Mouse (Mus musculus): Measurements from ENCODE around the gene Shank3. TPM values are rescaled to one million over a fixed set of nuclear protein-coding genes. Genes with fewer than 3 reads are reported as not detected.
A peak's percentile ranks its signal among the peaks of the same experiment; 100 is the strongest.

Shank3 gene
- polyA plus RNA-seq, 1 experiment from 2014 or later = 3.2 TPM

- no peaks in the 10 kb centered on the region for H3K9me3 ChIP-seq
- no peak overlapping the region for H3K27ac ChIP-seq
- H3K36me3 ChIP-seq = peaks cover 13% of the 10 kb centered on the region
- peaks cover 25% of the 10 kb centered on the region for H3K4me1 ChIP-seq (replicated peaks)
- H3K9ac ChIP-seq (replicated peaks) = no peak overlapping the region
- peak overlapping the region; percentile 56 for H3K4me2 ChIP-seq
- peaks cover 56% of the 10 kb centered on the region for H3K27me3 ChIP-seq
- 0 out of 2 replicates have a peak overlapping the region, but pooled peaks have one; percentile 15 for H3K4me3 ChIP-seq (replicated peaks)
- ATAC-seq (ENCODE audit: insufficient number of reproducible peaks, insufficient read depth, low FRiP score, low TSS enrichment, low read depth) = no peak; the same call in 1 of the 2 replicates
- 26% methylated on average over 23 of the region's 23 CpGs for WGBS
These were observed 57.2 kb downstream of the Shank3 start for GRCm38 (mm10) chr15:89556401-89557178.

GRCm38 (mm10) chr15:89557179-89557995, 58.0 kb downstream of the Shank3 start:
- WGBS = 7% methylated on average over 40 of the region's 40 CpGs
- Histone ChIP-seq H3K9ac (replicated peaks) (peak overlapping the region; percentile 42; the same call in 1 of the 2 replicates), H3K27me3 (peaks cover 56% of the 10 kb centered on the region)

DNA sequence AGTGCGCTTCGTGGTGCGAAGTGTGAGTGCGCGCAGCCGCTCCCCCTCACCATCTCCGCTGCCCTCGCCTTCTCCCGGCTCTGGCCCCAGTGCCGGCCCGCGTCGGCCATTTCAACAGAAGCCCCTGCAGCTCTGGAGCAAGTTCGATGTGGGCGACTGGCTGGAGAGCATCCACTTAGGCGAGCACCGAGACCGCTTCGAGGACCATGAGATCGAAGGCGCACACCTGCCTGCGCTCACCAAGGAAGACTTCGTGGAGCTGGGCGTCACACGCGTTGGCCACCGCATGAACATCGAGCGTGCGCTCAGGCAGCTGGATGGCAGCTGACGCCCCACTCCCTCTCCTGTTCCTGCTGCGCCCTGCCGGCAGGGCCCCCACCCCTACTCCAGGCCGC, 58.6 kb downstream of the Shank3 start:
- H3K4me1 ChIP-seq (replicated peaks) = peaks cover 25% of the 10 kb centered on the region
- WGBS = 2% methylated on average over 34 of the region's 34 CpGs
- peak overlapping the region; percentile 34 for H3K4me3 ChIP-seq (replicated peaks)
- no peak overlapping the region for H3K27ac ChIP-seq
- no peaks in the 10 kb centered on the region for H3K36me3 ChIP-seq
- ATAC-seq (ENCODE audit: insufficient number of reproducible peaks, insufficient read depth, low FRiP score, low TSS enrichment, low read depth) = no peak
- H3K27me3 ChIP-seq = peaks cover 56% of the 10 kb centered on the region
- peak overlapping the region; percentile 56 for H3K4me2 ChIP-seq
- H3K9me3 ChIP-seq = no peaks in the 10 kb centered on the region
- peak overlapping the region; percentile 42; the same call in 1 of the 2 replicates for H3K9ac ChIP-seq (replicated peaks)

More at GRCm38 (mm10) chr15:89557179-89557995, 58.0 kb downstream of the Shank3 start:
- H3K4me1 ChIP-seq (replicated peaks) = peaks cover 25% of the 10 kb centered on the region
- H3K36me3 ChIP-seq = peaks cover 6% of the 10 kb centered on the region
- no peaks in the 10 kb centered on the region for H3K9me3 ChIP-seq
- no peak for ATAC-seq (ENCODE audit: insufficient number of reproducible peaks, insufficient read depth, low FRiP score, low TSS enrichment, low read depth)
- H3K4me2 ChIP-seq = peak overlapping the region; percentile 56
- no peak overlapping the region for H3K27ac ChIP-seq
- peak overlapping the region; percentile 34 for H3K4me3 ChIP-seq (replicated peaks)

DNA sequence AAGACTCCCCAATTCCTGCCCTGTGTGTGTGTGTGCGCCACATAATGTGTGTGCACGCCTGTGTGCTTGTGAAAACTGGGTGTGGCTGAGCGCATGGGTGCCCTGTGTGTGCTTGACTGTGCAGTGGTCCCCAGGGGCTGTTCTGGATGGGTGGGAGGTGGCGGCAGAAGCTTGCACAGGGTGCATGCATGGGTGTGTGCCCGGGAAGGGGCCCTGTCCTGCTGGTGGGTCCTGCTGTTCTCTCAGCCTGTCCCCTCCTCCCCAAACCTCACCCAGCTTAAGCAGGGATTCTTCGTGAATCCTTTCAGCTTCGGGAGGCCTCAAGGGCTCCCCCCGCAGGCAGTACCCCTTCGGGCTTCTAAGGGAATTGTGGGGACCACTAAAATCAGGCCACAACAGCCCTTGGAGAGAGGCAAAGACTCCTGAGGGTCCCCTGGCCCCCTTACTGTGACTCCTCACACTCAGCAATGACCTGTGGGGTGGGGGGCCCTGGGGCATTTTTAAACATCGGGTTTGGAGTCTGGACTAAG, 59.8 kb downstream of the Shank3 start:
- no peaks in the 10 kb centered on the region for H3K36me3 ChIP-seq
- WGBS = 39% methylated on average over 10 of the region's 10 CpGs

GRCm38 (mm10) chr15:89568114-89568513, 68.7 kb downstream of the Shank3 start, which contains the start of gene Acr:
TSS of gene Acr (plus strand) at chr15:89568326.
- ATAC-seq (ENCODE audit: insufficient number of reproducible peaks, insufficient read depth, low FRiP score, low TSS enrichment, low read depth) = no peak
- no peak within 1 kb of the TSS for H3K9ac ChIP-seq (replicated peaks)
- H3K9me3 ChIP-seq = no peaks in the 10 kb centered on the region
- no peaks in the 10 kb centered on the region for H3K4me1 ChIP-seq (replicated peaks)
- H3K4me2 ChIP-seq = no peak within 1 kb of the TSS
- H3K4me3 ChIP-seq (replicated peaks) = no peak within 1 kb of the TSS
- no peak within 1 kb of the TSS for H3K27ac ChIP-seq
- H3K36me3 ChIP-seq = no peaks in the 10 kb centered on the region
- 0 out of 2 replicates have a peak, but pooled peaks cover 5% of the 10 kb centered on the region for H3K27me3 ChIP-seq
- WGBS = 82% methylated on average over 6 of the region's 6 CpGs

More for the DNA sequence above, 59.8 kb downstream of the Shank3 start:
- peaks cover 25% of the 10 kb centered on the region for H3K4me1 ChIP-seq (replicated peaks)
- no peak for ATAC-seq (ENCODE audit: insufficient number of reproducible peaks, insufficient read depth, low FRiP score, low TSS enrichment, low read depth)
- H3K27me3 ChIP-seq = peaks cover 56% of the 10 kb centered on the region
- H3K27ac ChIP-seq = no peak overlapping the region
- no peak overlapping the region for H3K9ac ChIP-seq (replicated peaks)
- H3K4me2 ChIP-seq = no peak overlapping the region
- no peaks in the 10 kb centered on the region for H3K9me3 ChIP-seq
- no peak overlapping the region for H3K4me3 ChIP-seq (replicated peaks)

DNA sequence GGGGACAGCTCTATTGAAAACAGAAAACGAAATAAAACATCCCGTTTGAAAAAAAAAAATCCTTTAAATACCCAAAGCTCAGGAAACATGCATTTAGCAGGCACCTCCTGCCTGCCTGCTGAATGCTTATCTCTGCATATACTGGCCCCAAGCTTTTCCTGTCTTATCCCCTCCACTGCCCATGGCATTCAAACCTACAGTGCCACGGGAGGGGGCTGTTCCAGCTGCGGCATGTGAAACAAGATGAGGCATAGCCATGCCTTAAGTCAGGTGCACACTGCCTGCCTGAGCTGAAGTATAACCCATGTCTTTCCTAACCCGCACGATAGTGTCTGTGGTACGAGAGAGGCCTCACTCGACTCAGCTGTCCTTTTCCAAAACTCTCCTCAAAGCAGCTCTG, 72.7 kb downstream of the Shank3 start:
- WGBS = 75% methylated on average over 8 of the region's 8 CpGs
- Histone ChIP-seq H3K4me1 (replicated peaks) (no peaks in the 10 kb centered on the region), H3K36me3 (no peaks in the 10 kb centered on the region), H3K9ac (replicated peaks) (no peak overlapping the region), H3K9me3 (no peaks in the 10 kb centered on the region), H3K27ac (no peak overlapping the region), H3K4me2 (no peak overlapping the region), H3K27me3 (no peaks in the 10 kb centered on the region), H3K4me3 (replicated peaks) (no peak overlapping the region)
- ATAC-seq (ENCODE audit: insufficient number of reproducible peaks, insufficient read depth, low FRiP score, low TSS enrichment, low read depth) = no peak

- Histone ChIP-seq H3K4me2 (no peak overlapping the region), H3K9ac (replicated peaks) (no peak overlapping the region), H3K27me3 (no peaks in the 10 kb centered on the region), H3K27ac (no peak overlapping the region), H3K4me1 (replicated peaks) (no peaks in the 10 kb centered on the region), H3K9me3 (no peaks in the 10 kb centered on the region), H3K36me3 (peaks cover 41% of the 10 kb centered on the region), H3K4me3 (replicated peaks) (no peak overlapping the region)
- no peak for ATAC-seq (ENCODE audit: insufficient number of reproducible peaks, insufficient read depth, low FRiP score, low TSS enrichment, low read depth)
- WGBS = 85% methylated on average over 7 of the region's 7 CpGs
These were observed 83.1 kb downstream of the Shank3 start for GRCm38 (mm10) chr15:89582494-89582893.

DNA sequence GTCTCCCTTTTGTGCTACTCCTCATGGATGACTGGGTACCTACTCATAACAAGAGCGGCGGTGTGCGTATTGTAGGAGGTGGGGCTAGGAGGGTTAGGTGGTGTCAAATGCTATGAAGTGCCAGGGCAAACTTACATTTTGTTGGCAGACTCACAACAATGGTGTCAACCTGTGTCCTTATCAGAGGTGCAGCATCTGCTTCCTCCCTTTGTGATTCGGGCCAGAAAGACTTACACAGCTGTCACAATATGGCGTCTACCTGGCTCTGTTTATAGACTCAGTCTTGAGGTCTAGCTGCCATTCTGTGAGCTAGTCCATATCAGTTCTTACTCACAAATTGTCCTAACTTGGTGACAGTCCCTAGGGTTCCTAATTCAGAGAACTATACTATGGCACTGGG, 85.7 kb downstream of the Shank3 start:
- no peak overlapping the region for H3K4me3 ChIP-seq (replicated peaks)
- H3K9me3 ChIP-seq = no peaks in the 10 kb centered on the region
- H3K36me3 ChIP-seq = peaks cover 54% of the 10 kb centered on the region
- no peaks in the 10 kb centered on the region for H3K27me3 ChIP-seq
- no peak overlapping the region for H3K27ac ChIP-seq
- H3K4me1 ChIP-seq (replicated peaks) = no peaks in the 10 kb centered on the region
- no peak overlapping the region for H3K4me2 ChIP-seq
- WGBS = 89% methylated on average over 5 of the region's 5 CpGs
- no peak for ATAC-seq (ENCODE audit: insufficient number of reproducible peaks, insufficient read depth, low FRiP score, low TSS enrichment, low read depth)
- H3K9ac ChIP-seq (replicated peaks) = no peak overlapping the region

- H3K4me3 ChIP-seq (replicated peaks) = no peak overlapping the region
- 89% methylated on average over 11 of the region's 11 CpGs for WGBS
- peaks cover 54% of the 10 kb centered on the region for H3K36me3 ChIP-seq
- H3K27ac ChIP-seq = no peak overlapping the region
- 0 out of 2 replicates have a peak, but pooled peaks cover under 1% of the 10 kb centered on the region for H3K4me1 ChIP-seq (replicated peaks)
- no peaks in the 10 kb centered on the region for H3K27me3 ChIP-seq
- ATAC-seq (ENCODE audit: insufficient number of reproducible peaks, insufficient read depth, low FRiP score, low TSS enrichment, low read depth) = no peak
- H3K9ac ChIP-seq (replicated peaks) = no peak overlapping the region
- H3K4me2 ChIP-seq = no peak overlapping the region
- H3K9me3 ChIP-seq = no peaks in the 10 kb centered on the region
These were observed 86.2 kb downstream of the Shank3 start for GRCm38 (mm10) chr15:89585631-89586030.

DNA sequence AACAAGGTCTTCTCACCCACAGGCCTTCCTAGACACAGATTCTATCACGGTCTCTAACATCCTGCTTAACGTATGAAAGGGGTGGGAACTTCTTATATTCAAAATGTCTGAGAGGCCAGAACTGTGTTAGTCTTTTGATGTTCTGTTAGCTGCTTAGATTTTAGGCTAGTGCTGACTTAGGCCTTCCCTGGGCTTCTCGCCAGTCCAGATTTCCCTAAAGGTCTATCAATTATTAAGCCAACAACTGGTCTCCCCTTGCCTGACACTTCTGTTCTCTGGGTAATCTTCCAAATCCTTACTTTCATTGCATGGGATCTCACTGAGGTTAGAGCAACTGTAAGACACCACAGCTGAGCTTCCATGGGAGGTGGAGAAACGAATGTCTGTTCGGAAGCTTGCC, 89.7 kb downstream of the Shank3 start:
- no peak overlapping the region for H3K27ac ChIP-seq
- no peak overlapping the region for H3K9ac ChIP-seq (replicated peaks)
- no peaks in the 10 kb centered on the region for H3K27me3 ChIP-seq
- ATAC-seq (ENCODE audit: insufficient number of reproducible peaks, insufficient read depth, low FRiP score, low TSS enrichment, low read depth) = no peak
- 87% methylated on average over 5 of the region's 5 CpGs for WGBS
- H3K36me3 ChIP-seq = peaks cover 33% of the 10 kb centered on the region
- peaks cover 13% of the 10 kb centered on the region for H3K4me1 ChIP-seq (replicated peaks)
- H3K4me2 ChIP-seq = no peak overlapping the region
- H3K9me3 ChIP-seq = no peaks in the 10 kb centered on the region
- no peak overlapping the region for H3K4me3 ChIP-seq (replicated peaks)

GRCm38 (mm10) chr15:89591317-89591716, 91.9 kb downstream of the Shank3 start:
- peaks cover 13% of the 10 kb centered on the region for H3K4me1 ChIP-seq (replicated peaks)
- peak; percentile 11; the same call in 1 of the 2 replicates for ATAC-seq (ENCODE audit: insufficient number of reproducible peaks, insufficient read depth, low FRiP score, low TSS enrichment, low read depth)
- peaks cover 24% of the 10 kb centered on the region for H3K36me3 ChIP-seq
- H3K4me2 ChIP-seq = peak overlapping the region; percentile 85
- H3K27me3 ChIP-seq = no peaks in the 10 kb centered on the region
- no peaks in the 10 kb centered on the region for H3K9me3 ChIP-seq
- H3K27ac ChIP-seq = peak overlapping the region; percentile 25; the same call in 1 of the 2 replicates
- peak overlapping the region; percentile 78 for H3K4me3 ChIP-seq (replicated peaks)
- peak overlapping the region; percentile 74 for H3K9ac ChIP-seq (replicated peaks)
- WGBS = 2% methylated on average over 30 of the region's 30 CpGs

Data from limb, embryonic 12.5 days (tissue).